Mouse (Mus musculus): Measurements from ENCODE around the gene Tie1. TPM values are rescaled to one million over a fixed set of nuclear protein-coding genes. Genes with fewer than 3 reads are reported as not detected.
"Not testable (repeated sequence)": the region's sequence is repeated elsewhere in the genome, so short reads cannot be mapped to it uniquely, and the experiment has no call there.

Gene Tie1
- polyA plus RNA-seq (2017; shearing (Covaris generic)), result not detected

DNA sequence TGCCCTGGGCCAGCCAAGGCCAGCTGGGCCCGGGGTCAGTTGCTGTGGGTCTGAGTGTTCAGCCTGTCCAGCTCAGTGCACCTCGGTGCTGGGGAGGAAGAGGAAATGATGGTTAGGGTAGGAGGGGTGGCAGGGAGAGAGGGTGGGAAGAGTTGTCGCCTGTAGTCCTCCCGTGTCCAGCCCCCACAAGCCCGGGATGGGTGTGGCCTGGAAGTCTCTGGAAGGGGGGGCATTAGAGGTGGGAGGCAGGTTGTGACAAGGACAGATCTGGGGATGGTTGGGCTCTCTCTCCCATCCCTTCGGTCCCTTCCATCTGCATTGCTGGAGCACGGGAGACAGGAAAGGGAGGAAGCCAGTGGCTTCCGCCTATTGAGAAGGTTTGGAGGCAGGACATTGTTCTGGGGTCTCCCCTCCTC lies at the start of gene Tie1:
Gene Tie1 (minus strand): TSS at position 345 of the 416 bp plus-strand sequence.
- ATAC-seq, result no peak

DNA sequence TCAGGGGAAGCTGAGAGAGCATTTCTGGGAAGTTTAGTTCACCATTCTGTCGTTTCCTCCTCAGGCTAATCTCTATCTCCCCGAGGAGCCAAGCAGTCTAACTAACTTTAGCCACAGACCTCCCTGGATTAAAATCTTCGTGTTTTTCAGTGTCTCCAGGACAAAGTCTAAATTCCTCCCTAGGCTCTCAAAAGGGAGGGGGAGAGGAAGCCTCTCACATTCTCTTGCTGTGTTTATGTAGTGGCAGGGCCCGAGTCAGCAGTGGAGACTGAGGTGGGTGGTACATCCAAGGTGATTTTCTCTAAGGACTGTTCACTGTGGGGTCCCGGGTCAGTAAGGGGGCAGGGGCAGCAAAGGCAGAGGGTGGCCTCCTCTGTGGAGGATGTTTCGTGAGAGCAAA lies 47.9 kb upstream of the Tie1 start:
- no peak for ATAC-seq

- no peak for ATAC-seq
Measured at GRCm38 (mm10) chr4:118535610-118536009, 45.7 kb upstream of the Tie1 start.

- ATAC-seq, result no peak
Measured at GRCm38 (mm10) chr4:118533605-118534004, 43.7 kb upstream of the Tie1 start.

GRCm38 (mm10) chr4:118533156-118533555 lies 43.3 kb upstream of the Tie1 start:
- no peak for ATAC-seq

DNA sequence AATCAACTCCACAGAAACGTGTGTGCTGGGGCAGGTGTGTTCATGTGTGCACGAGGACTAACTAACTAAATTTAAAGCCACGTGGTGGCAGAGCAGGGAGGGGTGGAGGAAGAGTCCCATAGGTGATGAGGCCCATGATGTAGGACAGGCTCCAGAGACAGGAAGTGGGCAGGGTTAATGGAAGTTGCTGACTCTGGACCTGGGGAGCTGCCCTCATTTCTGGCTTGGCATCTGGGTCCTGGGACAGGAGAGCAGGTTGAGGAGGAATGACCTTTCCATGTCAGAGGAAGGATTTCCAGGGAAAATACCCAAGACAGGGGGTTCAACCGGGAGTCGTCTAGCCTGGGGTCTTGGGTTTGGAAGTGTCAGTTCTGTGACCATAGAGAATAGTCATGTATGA lies 42.8 kb upstream of the Tie1 start:
- ATAC-seq, result no peak

DNA sequence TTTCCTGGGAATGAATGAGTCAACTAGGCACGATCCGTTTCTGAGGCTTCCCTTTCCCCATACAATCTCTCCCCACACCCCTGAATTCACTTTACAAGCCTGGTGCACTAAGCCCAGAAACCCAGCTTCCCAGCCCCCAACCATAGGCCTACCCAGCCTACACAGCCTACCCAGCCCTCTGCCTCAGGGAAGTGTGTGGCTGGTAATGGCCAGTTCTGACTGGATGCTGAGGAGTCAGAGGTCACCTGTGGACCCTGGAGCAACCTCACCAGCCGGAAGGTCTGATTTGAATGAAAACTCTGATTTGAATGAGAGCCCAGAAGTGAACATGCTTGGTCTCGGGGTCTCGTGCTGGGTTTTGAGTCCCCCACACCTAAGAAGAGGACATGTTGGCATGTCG lies 37.9 kb upstream of the Tie1 start:
- ATAC-seq, result no peak

- ATAC-seq, result no peak
Measured at GRCm38 (mm10) chr4:118527335-118527681, 37.4 kb upstream of the Tie1 start.

- no peak for ATAC-seq
Measured at GRCm38 (mm10) chr4:118526408-118527334, 36.8 kb upstream of the Tie1 start, which contains the start of gene 2610528J11Rik. Gene 2610528J11Rik, plus strand, starts transcription at chr4:118526999.

DNA sequence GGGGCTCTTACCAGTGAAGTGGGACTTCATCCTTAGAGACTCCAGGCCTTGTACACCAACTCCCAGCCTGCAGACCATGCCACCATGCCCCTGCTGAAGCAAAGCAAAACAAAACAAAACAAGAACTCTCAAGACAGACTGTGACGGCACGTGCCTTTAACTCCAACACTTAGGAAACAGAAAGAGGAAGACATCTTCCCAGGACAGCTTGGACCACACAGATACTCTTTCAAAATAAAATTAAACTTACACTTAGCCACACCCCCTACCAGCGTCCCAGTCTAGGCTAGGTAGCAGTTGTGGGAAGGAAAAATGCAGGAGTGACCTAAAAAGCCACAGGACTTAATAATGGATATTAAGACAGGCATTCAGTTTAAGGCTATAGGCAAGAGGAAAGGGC lies 35.9 kb upstream of the Tie1 start:
- ATAC-seq, result no peak

DNA sequence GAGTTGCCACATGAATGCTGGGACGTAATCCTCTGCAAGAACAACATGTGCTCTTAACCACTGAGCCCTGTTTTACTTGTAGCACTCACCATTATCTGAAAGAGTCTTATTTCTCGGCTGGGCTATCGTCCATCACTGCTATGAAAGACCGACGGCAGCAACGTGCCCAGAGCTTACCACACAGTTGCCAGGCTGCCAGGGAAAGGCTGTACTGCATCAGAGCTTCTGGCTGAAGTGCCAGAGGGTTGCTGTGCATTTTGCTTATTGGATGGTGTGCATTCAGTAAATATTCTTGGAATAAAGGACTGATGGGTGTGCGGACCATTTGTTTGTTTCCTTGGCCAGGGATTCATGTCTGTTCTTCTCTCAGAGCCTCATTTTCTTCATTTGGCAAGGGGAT lies 34.1 kb upstream of the Tie1 start:
- no peak for ATAC-seq

- no peak for ATAC-seq
Measured at GRCm38 (mm10) chr4:118522248-118522647, 32.4 kb upstream of the Tie1 start.

DNA sequence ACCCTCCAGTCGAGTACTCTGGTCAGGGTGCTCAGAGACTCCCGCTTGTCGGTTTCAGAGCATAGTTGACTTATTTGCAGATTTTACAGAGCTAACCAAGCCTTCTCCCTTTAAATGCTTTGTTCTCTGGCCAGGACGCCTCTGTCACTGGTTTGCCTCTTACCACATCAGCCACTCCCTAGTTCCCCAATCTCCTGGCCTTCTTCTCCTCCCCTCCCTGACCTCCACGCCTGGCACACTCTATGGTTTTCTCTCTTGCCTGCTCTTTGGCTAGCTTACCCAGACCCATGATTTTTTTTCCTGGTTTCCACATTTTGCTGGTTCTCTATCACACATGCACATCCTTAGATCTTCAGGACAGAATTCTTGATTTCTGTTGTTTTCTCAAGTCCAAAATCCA lies 28.3 kb upstream of the Tie1 start:
- ATAC-seq, result no peak

DNA sequence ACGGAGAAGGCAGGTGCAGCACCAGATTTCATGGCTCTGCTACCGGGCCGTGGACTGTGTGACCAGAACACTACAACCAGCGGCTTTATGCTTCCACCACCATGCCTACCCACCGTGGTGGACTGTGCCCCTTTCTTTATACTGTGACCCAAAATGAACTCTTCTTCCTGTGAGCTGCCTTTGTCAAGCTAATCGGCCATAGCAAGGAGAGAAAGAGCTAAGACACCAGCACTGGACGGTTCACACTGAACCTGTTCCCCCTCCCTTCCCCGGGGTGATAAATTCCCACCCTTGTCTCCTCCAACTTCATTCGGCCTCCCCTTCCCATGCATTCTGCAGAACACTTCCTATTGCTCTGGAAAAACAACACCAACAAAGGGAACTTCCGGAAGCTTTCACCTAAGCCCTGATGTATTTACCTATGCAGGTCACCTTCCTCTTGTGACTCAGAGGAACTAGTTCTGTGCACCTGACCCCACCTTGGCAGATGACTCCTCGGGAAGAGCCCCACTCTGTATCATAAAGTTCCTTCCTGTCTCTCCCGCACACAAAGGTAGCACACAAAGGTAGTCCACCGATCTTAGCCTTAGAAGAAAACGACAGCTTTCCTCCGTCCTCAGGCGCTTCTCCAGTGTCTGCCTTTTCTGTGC lies 27.8 kb upstream of the Tie1 start:
- ATAC-seq, result no peak

GRCm38 (mm10) chr4:118516699-118517496 lies 27.0 kb upstream of the Tie1 start:
- ATAC-seq, result no peak

- ATAC-seq, result no peak
Measured at GRCm38 (mm10) chr4:118509050-118509449, 19.2 kb upstream of the Tie1 start.

- ATAC-seq, result not testable (repeated sequence)
Measured at GRCm38 (mm10) chr4:118507171-118507570, 17.3 kb upstream of the Tie1 start.

- no peak for ATAC-seq
Measured at GRCm38 (mm10) chr4:118505551-118505950, 15.7 kb upstream of the Tie1 start.

GRCm38 (mm10) chr4:118500792-118501191 lies 10.9 kb upstream of the Tie1 start:
- no peak for ATAC-seq

- no peak for ATAC-seq
Measured at GRCm38 (mm10) chr4:118500171-118500724, 10.4 kb upstream of the Tie1 start.

DNA sequence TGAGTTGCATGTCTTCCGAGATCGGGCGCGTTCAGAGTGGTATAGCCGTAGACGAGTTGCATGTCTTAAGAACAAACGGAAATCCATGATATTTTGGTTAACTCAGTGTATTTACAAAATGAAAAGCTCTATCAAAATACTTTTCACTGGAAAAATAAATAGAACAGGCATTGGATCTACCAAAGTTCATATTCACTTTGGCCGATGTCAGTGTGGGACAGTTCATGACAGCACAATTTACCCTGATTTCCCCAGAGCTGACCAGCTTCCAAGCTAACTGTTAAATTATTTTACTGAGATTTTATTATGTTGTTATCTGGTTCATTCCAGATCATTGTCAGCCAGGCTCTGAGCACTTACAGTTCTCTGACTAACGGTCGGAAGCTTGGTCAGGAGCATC lies 600 bp upstream of the Tie1 start:
- ATAC-seq, result no peak

DNA sequence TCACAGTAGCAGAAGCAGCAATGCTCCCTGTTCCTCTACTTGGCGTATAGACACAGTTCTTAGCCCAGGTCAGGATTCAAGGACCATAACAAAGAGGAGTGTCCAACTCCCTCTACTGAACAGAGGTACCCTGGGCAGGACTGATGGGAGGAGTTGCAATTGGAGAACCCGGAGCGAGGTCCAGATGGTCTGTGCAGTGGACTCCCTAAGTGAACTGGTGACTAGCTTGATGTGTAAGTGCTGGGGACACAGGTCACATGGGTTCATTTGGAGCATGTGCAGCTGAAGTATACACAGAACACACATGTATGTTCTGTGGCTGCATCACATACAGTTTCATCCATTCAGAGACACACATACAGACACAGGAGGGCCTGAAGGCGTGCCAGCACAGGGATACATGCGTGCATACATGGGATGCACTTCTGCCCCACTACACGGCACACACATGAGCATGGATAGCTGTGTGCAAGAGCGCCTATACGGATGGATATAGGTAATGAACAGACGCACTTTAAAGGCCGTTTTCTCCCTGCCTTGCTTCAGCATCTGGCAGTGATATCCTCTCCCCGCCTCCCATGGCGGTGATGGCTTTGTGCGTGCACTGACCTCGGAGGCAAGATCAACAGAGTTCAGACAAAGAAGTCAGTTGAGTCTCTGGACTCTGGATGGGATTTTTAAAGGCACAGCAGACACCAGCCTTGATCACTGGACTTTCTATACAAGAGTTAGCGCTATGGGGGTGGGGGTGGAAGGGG lies 12.9 kb downstream of the Tie1 start:
- ATAC-seq, result no peak
